Mouse (Mus musculus): Measurements from ENCODE around the gene Arhgap27. TPM values are rescaled to one million over a fixed set of nuclear protein-coding genes. Genes with fewer than 3 reads are reported as not detected.
"Not testable (repeated sequence)": the region's sequence is repeated elsewhere in the genome, so short reads cannot be mapped to it uniquely, and the experiment has no call there.

The Arhgap27 gene
- polyA plus RNA-seq, 1 experiment, result 6.9 TPM

- peaks cover 18% of the 10 kb centered on the region for H3K4me1 ChIP-seq (ENCODE audit: control insufficient read depth, insufficient read depth, insufficient read length, low read length)
- H3K4me3 ChIP-seq (ENCODE audit: insufficient read depth, low read depth, low read length), result no peak overlapping the region
- H3K27ac ChIP-seq (replicated peaks; ENCODE audit: low read depth, low read length), result 0 out of 2 replicates have a peak overlapping the region, but pooled peaks have one; percentile 8
Observed at GRCm38 (mm10) chr11:103292152-103292889, 71.2 kb downstream of the Arhgap27 start.

- H3K27ac ChIP-seq (replicated peaks; ENCODE audit: low read depth, low read length); H3K4me3 ChIP-seq (ENCODE audit: insufficient read depth, low read depth, low read length): not testable (repeated sequence)
- peaks cover 21% of the 10 kb centered on the region for H3K4me1 ChIP-seq (ENCODE audit: control insufficient read depth, insufficient read depth, insufficient read length, low read length)
Observed at GRCm38 (mm10) chr11:103290841-103291240, 72.7 kb downstream of the Arhgap27 start.

- H3K4me3 ChIP-seq (ENCODE audit: insufficient read depth, low read depth, low read length), result no peak overlapping the region
- no peak overlapping the region for H3K27ac ChIP-seq (replicated peaks; ENCODE audit: low read depth, low read length)
Observed at GRCm38 (mm10) chr11:103288291-103288963, 75.1 kb downstream of the Arhgap27 start.

GRCm38 (mm10) chr11:103286910-103287309 is 76.6 kb downstream of the Arhgap27 start:
- no peak overlapping the region for H3K4me3 ChIP-seq (ENCODE audit: insufficient read depth, low read depth, low read length)
- peaks cover 15% of the 10 kb centered on the region for H3K4me1 ChIP-seq (ENCODE audit: control insufficient read depth, insufficient read depth, insufficient read length, low read length)
- H3K27ac ChIP-seq (replicated peaks; ENCODE audit: low read depth, low read length), result no peak overlapping the region

More at GRCm38 (mm10) chr11:103288291-103288963, 75.1 kb downstream of the Arhgap27 start:
- peaks cover 22% of the 10 kb centered on the region for H3K4me1 ChIP-seq (ENCODE audit: control insufficient read depth, insufficient read depth, insufficient read length, low read length)

- Histone ChIP-seq H3K4me1 (ENCODE audit: control insufficient read depth, insufficient read depth, insufficient read length, low read length) (peaks cover 12% of the 10 kb centered on the region), H3K4me3 (ENCODE audit: insufficient read depth, low read depth, low read length) (no peak overlapping the region), H3K27ac (replicated peaks; ENCODE audit: low read depth, low read length) (no peak overlapping the region)
Observed at GRCm38 (mm10) chr11:103285951-103286350, 77.5 kb downstream of the Arhgap27 start.

- Histone ChIP-seq H3K4me3 (ENCODE audit: insufficient read depth, low read depth, low read length) (no peak overlapping the region), H3K4me1 (ENCODE audit: control insufficient read depth, insufficient read depth, insufficient read length, low read length) (peaks cover 12% of the 10 kb centered on the region), H3K27ac (replicated peaks; ENCODE audit: low read depth, low read length) (no peak overlapping the region)
Observed at GRCm38 (mm10) chr11:103285276-103285675, 78.2 kb downstream of the Arhgap27 start.

GRCm38 (mm10) chr11:103281784-103282183 is 81.7 kb downstream of the Arhgap27 start:
- peaks cover 5% of the 10 kb centered on the region; the same call in 1 of the 2 replicates for H3K4me1 ChIP-seq (ENCODE audit: control insufficient read depth, insufficient read depth, insufficient read length, low read length)
- no peak overlapping the region for H3K4me3 ChIP-seq (ENCODE audit: insufficient read depth, low read depth, low read length)
- H3K27ac ChIP-seq (replicated peaks; ENCODE audit: low read depth, low read length), result peak overlapping the region; percentile 49

Other genes with a start within 250 kb of the Arhgap27 start
- 36.0 and 40.8 TPM in 2 replicates for gene Hexim1, start 247.5 kb downstream of the Arhgap27 start, polyA plus RNA-seq (2012; ENCODE audit: insufficient read depth, insufficient read length, missing spikeins)
- 3.2 and 4.2 TPM in 2 replicates for gene Hexim2, start 231.3 kb downstream of the Arhgap27 start, polyA plus RNA-seq (2012; ENCODE audit: insufficient read depth, insufficient read length, missing spikeins)
- 2.8 and 3.8 TPM in 2 replicates for gene Fmnl1, start 192.6 kb downstream of the Arhgap27 start, polyA plus RNA-seq (2012; ENCODE audit: insufficient read depth, insufficient read length, missing spikeins)
- gene 1700023F06Rik, start 155.1 kb downstream of the Arhgap27 start, polyA plus RNA-seq (2012; ENCODE audit: insufficient read depth, insufficient read length, missing spikeins), result not detected in 2 replicates
- gene Spata32, start 145.3 kb downstream of the Arhgap27 start, polyA plus RNA-seq (2012; ENCODE audit: insufficient read depth, insufficient read length, missing spikeins), result not detected in 2 replicates
- gene Map3k14, start 96.2 kb downstream of the Arhgap27 start, polyA plus RNA-seq (2012; ENCODE audit: insufficient read depth, insufficient read length, missing spikeins), result 1.5 and 3.8 TPM in 2 replicates
- gene Plekhm1, start 49.0 kb upstream of the Arhgap27 start, polyA plus RNA-seq (2012; ENCODE audit: insufficient read depth, insufficient read length, missing spikeins), result 13.4 and 14.6 TPM in 2 replicates
- gene Lrrc37a, start 140.9 kb upstream of the Arhgap27 start, polyA plus RNA-seq (2012; ENCODE audit: insufficient read depth, insufficient read length, missing spikeins), result not detected in 2 replicates

Measured in brown adipose tissue, adult 24 weeks (tissue).